24 mouse cellular contexts compared by ENCODE assay signal in genomic region chr14:28809355-28809754, GRCm38 (mm10).
DNase-seq lines count a peak whose midpoint lies in the region; ATAC-seq lines count a peak whose summit lies in the region.
"Had no signal": no experiment of that assay in that cellular context is flagged by ENCODE, and none has a peak within 500 bp of the region (broad histone marks: within the 10 kb centered on the region; RNA-seq: fewer than 3 reads in every experiment).

No protein-coding gene starts in this region.

- WGBS in embryonic facial prominence, embryonic 14.5 days: 54% methylated on average over 5 of the region's 5 CpGs
- 73% methylated on average over 5 of the region's 5 CpGs for WGBS in embryonic facial prominence, embryonic 10.5 days
- 55% methylated on average over 5 of the region's 5 CpGs for WGBS in neural tube, embryonic 11.5 days
- WGBS in neural tube, embryonic 15.5 days: 45% methylated on average over 5 of the region's 5 CpGs

- H3K27me3 ChIP-seq in embryonic facial prominence, embryonic 14.5 days (replicated peaks; ENCODE audit: control insufficient read depth, insufficient read depth, low read length): no peaks in the 10 kb centered on the region
- no peaks in the 10 kb centered on the region for H3K27me3 ChIP-seq in embryonic facial prominence, embryonic 10.5 days (replicated peaks; ENCODE audit: low read depth, poor library complexity, severe bottlenecking)
- no peaks in the 10 kb centered on the region for H3K27me3 ChIP-seq in neural tube, embryonic 11.5 days (ENCODE audit: control insufficient read depth, insufficient read depth, low read length)
- H3K27me3 ChIP-seq in neural tube, embryonic 15.5 days (replicated peaks): no peaks in the 10 kb centered on the region
- H3K27me3 ChIP-seq: intestine, embryonic 15.5 days; liver, embryonic 12.5 days; Patski had no signal

- H3K36me3 ChIP-seq in embryonic facial prominence, embryonic 14.5 days (ENCODE audit: control insufficient read depth, insufficient read depth, low read length): no peaks in the 10 kb centered on the region
- no peaks in the 10 kb centered on the region for H3K36me3 ChIP-seq in embryonic facial prominence, embryonic 10.5 days (replicated peaks)
- H3K36me3 ChIP-seq in neural tube, embryonic 11.5 days (ENCODE audit: control insufficient read depth, insufficient read depth, low read length): no peaks in the 10 kb centered on the region
- H3K36me3 ChIP-seq in neural tube, embryonic 15.5 days: no peaks in the 10 kb centered on the region
- H3K36me3 ChIP-seq: hindbrain, embryonic 10.5 days; intestine, embryonic 15.5 days; liver, embryonic 12.5 days had no signal

- no peak overlapping the region for H3K9ac ChIP-seq in embryonic facial prominence, embryonic 14.5 days (ENCODE audit: low read depth, low read length)
- 0 out of 2 replicates have a peak overlapping the region, but pooled peaks have one; percentile 6 for H3K9ac ChIP-seq in neural tube, embryonic 11.5 days (ENCODE audit: low read length)
- no peak overlapping the region for H3K9ac ChIP-seq in neural tube, embryonic 15.5 days (replicated peaks)
- H3K9ac ChIP-seq: intestine, embryonic 15.5 days; liver, embryonic 12.5 days; liver, postnatal 0 days had no signal

- no peak for ATAC-seq in embryonic facial prominence, embryonic 14.5 days (ENCODE audit: low read depth)
- ATAC-seq in neural tube, embryonic 11.5 days (ENCODE audit: insufficient read depth, low FRiP score, low TSS enrichment): no peak
- ATAC-seq in neural tube, embryonic 15.5 days (ENCODE audit: low FRiP score): no peak
- ATAC-seq: hindbrain, postnatal 0 days; intestine, embryonic 15.5 days; liver, embryonic 12.5 days; liver, postnatal 0 days; Patski had no signal

- no peak overlapping the region for H3K27ac ChIP-seq in embryonic facial prominence, embryonic 14.5 days (replicated peaks; ENCODE audit: low read depth, low read length)
- H3K27ac ChIP-seq in embryonic facial prominence, embryonic 10.5 days (replicated peaks): no peak overlapping the region
- no peak overlapping the region for H3K27ac ChIP-seq in neural tube, embryonic 11.5 days (ENCODE audit: low read depth, low read length)
- H3K27ac ChIP-seq in neural tube, embryonic 15.5 days (replicated peaks): no peak overlapping the region
- H3K27ac ChIP-seq: hindbrain, embryonic 10.5 days; hindbrain, postnatal 0 days; intestine, embryonic 15.5 days; liver, embryonic 12.5 days had no signal

- peak; percentile 24 for DNase-seq in embryonic facial prominence, embryonic 14.5 days (ENCODE audit: low spot score)
- no peak for DNase-seq in embryonic facial prominence, embryonic 10.5 days (ENCODE audit: low spot score)
- DNase-seq in kidney, postnatal 10 days: peak; percentile 8
- no peak for DNase-seq in kidney, postnatal 14 days
- peak; percentile 39 for DNase-seq in neural tube, embryonic 11.5 days (ENCODE audit: low spot score)
- no peak for DNase-seq in spleen, postnatal 14 days (ENCODE audit: low spot score in 2 of 2)
- DNase-seq: adrenal gland, postnatal 10 days; cerebellum, adult 11 months; cerebellum, adult 9-10 months; cerebellum, postnatal 36 days; gastrocnemius, postnatal 14 days; heart, postnatal 14 days; kidney, adult 9 months; kidney, postnatal 36 days; layer of hippocampus, postnatal 36 days; left cerebral cortex, postnatal 4 days; liver, postnatal 0 days; lung, postnatal 36 days had no signal

- no peak overlapping the region for H3K4me3 ChIP-seq in embryonic facial prominence, embryonic 14.5 days (ENCODE audit: low read depth, low read length)
- H3K4me3 ChIP-seq in embryonic facial prominence, embryonic 10.5 days: no peak overlapping the region
- H3K4me3 ChIP-seq in neural tube, embryonic 11.5 days (ENCODE audit: low read depth, low read length): no peak overlapping the region
- H3K4me3 ChIP-seq in neural tube, embryonic 15.5 days (replicated peaks): no peak overlapping the region
- H3K4me3 ChIP-seq: hindbrain, embryonic 10.5 days; intestine, embryonic 15.5 days; liver, embryonic 12.5 days had no signal

- H3K4me2 ChIP-seq in embryonic facial prominence, embryonic 14.5 days (ENCODE audit: low read depth, low read length): no peak overlapping the region
- H3K4me2 ChIP-seq in neural tube, embryonic 11.5 days (ENCODE audit: low read depth): no peak overlapping the region
- no peak overlapping the region for H3K4me2 ChIP-seq in neural tube, embryonic 15.5 days
- H3K4me2 ChIP-seq: intestine, embryonic 15.5 days; liver, embryonic 12.5 days had no signal

- H3K4me1 ChIP-seq in embryonic facial prominence, embryonic 14.5 days (ENCODE audit: control insufficient read depth, insufficient read depth, low read length): peaks cover 4% of the 10 kb centered on the region; the same call in 1 of the 2 replicates
- peaks cover 5% of the 10 kb centered on the region for H3K4me1 ChIP-seq in embryonic facial prominence, embryonic 10.5 days
- no peaks in the 10 kb centered on the region for H3K4me1 ChIP-seq in neural tube, embryonic 11.5 days (ENCODE audit: control insufficient read depth, insufficient read depth, low read length)
- H3K4me1 ChIP-seq in neural tube, embryonic 15.5 days: 0 out of 2 replicates have a peak, but pooled peaks cover 2% of the 10 kb centered on the region
- H3K4me1 ChIP-seq: hindbrain, embryonic 10.5 days; intestine, embryonic 15.5 days; liver, embryonic 12.5 days had no signal

- 0 out of 2 replicates have a peak, but pooled peaks cover 4% of the 10 kb centered on the region for H3K9me3 ChIP-seq in embryonic facial prominence, embryonic 14.5 days (ENCODE audit: control insufficient read depth, low read length)
- peaks cover 3% of the 10 kb centered on the region; the same call in 1 of the 2 replicates for H3K9me3 ChIP-seq in embryonic facial prominence, embryonic 10.5 days
- H3K9me3 ChIP-seq in neural tube, embryonic 11.5 days (ENCODE audit: control insufficient read depth, low read length): no peaks in the 10 kb centered on the region
- H3K9me3 ChIP-seq in neural tube, embryonic 15.5 days (replicated peaks): no peaks in the 10 kb centered on the region
- H3K9me3 ChIP-seq: intestine, embryonic 15.5 days; liver, embryonic 12.5 days had no signal

Comparison
In these comparisons a context has a peak if more than half of its experiments do, and no peak if none do; other contexts are left out.
1. DNase-seq: peak in embryonic facial prominence, embryonic 14.5 days (single experiment), kidney, postnatal 10 days (single experiment) and neural tube, embryonic 11.5 days (single experiment); none in embryonic facial prominence, embryonic 10.5 days (single experiment), kidney, postnatal 14 days (single experiment) and spleen, postnatal 14 days (0 of 2).